Mouse (Mus musculus) cerebellum, adult 2 months (tissue): Measurements from ENCODE around the gene Kank1.

ENCODE experiments used
- CTCF ChIP-seq: fragments of 200-500 bp; IDR thresholded peaks from 2 replicates; pipeline ENCODE4 v1.5.1; 2011; ENCODE audit warnings: low read depth, mild to moderate bottlenecking, control low read depth, low read length, moderate library complexity, borderline replicate concordance; ENCODE audit not compliant: insufficient read depth
- POLR2A ChIP-seq: fragments of 200-500 bp; IDR thresholded peaks from 2 replicates; pipeline ENCODE4 v1.6.1; 2011; ENCODE audit warnings: low read length, control low read depth, borderline replicate concordance; ENCODE audit not compliant: insufficient read depth

DNA sequence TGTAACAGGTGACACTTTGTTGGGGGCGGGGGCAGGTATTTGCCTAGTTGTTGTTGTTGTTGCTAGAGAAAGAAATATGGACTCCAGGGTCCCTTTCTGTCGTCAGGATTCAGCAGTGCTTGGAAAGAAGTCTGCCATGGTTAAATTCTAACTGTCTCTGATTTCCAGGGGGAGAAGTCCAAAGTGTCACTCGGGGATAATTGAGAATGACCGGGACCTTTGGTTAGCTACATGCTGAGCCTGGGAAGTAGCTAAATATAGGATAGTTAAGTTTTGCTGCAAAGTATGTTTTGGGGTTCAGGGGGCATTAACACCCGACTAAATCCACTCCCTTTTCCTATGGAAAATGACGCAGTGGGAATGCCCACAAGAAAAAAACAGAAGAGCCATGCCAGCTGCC is 169.2 kb downstream of the Kank1 start:
- TF ChIP-seq CTCF = no peak
- TF ChIP-seq POLR2A = no peak
